Mouse (Mus musculus) adipocyte (in vitro differentiated cells): ENCODE measurements at regions not wholly inside any gene's neighbourhood (a gene's known extent, or its start where the extent isn't known, plus 50 kb on each side); places are given as distances from the start of the nearest gene placed in this dataset.
"Not testable (repeated sequence)": the region's sequence is repeated elsewhere in the genome, so short reads cannot be mapped to it uniquely, and the experiment has no call there.

ENCODE experiments used
- DNase-seq: peaks from one replicate; pipeline ENCODE4 v3.0.0-alpha.2; 2016; ENCODE audit warnings: low spot score

- no peak for DNase-seq
These were observed 130.5 kb downstream of the Iqub start for GRCm38 (mm10) chr6:24384193-24384888.

- no peak for DNase-seq
These were observed 135.0 kb downstream of the Iqub start for GRCm38 (mm10) chr6:24379859-24380258.

GRCm38 (mm10) chr6:24376728-24377127 is 138.1 kb downstream of the Iqub start:
- DNase-seq = no peak

GRCm38 (mm10) chr6:24373161-24373560 is 141.7 kb downstream of the Iqub start:
- no peak for DNase-seq

- no peak for DNase-seq
These were observed 143.2 kb downstream of the Iqub start for GRCm38 (mm10) chr6:24371680-24372079.

- peak; percentile 9 for DNase-seq
These were observed 164.0 kb downstream of the Iqub start for GRCm38 (mm10) chr6:24350882-24351281.

GRCm38 (mm10) chr6:24348481-24349062 is 166.3 kb downstream of the Iqub start:
- no peak for DNase-seq

- no peak for DNase-seq
These were observed 167.0 kb downstream of the Iqub start for GRCm38 (mm10) chr6:24347745-24348480.

- no peak for DNase-seq
These were observed 172.4 kb downstream of the Iqub start for GRCm38 (mm10) chr6:24342471-24342870.

GRCm38 (mm10) chr6:24342056-24342455 is 172.8 kb downstream of the Iqub start:
- no peak for DNase-seq

GRCm38 (mm10) chr6:24340107-24340506 is 172.2 kb upstream of the Slc13a1 start:
- DNase-seq = not testable (repeated sequence)

GRCm38 (mm10) chr6:24325215-24325614 is 157.3 kb upstream of the Slc13a1 start:
- no peak for DNase-seq

GRCm38 (mm10) chr6:24324718-24325117 is 156.8 kb upstream of the Slc13a1 start:
- no peak for DNase-seq

GRCm38 (mm10) chr6:24322371-24322770 is 154.5 kb upstream of the Slc13a1 start:
- DNase-seq = no peak

GRCm38 (mm10) chr6:24318862-24319261 is 151.0 kb upstream of the Slc13a1 start:
- DNase-seq = no peak

- no peak for DNase-seq
These were observed 142.8 kb upstream of the Slc13a1 start for GRCm38 (mm10) chr6:24310675-24311074.

- no peak for DNase-seq
These were observed 141.9 kb upstream of the Slc13a1 start for GRCm38 (mm10) chr6:24309810-24310209.

GRCm38 (mm10) chr6:24301681-24302080 is 133.8 kb upstream of the Slc13a1 start:
- DNase-seq = no peak

- DNase-seq = no peak
These were observed 133.3 kb upstream of the Slc13a1 start for GRCm38 (mm10) chr6:24301146-24301545.

GRCm38 (mm10) chr6:24298562-24299212 is 130.8 kb upstream of the Slc13a1 start:
- DNase-seq = no peak

GRCm38 (mm10) chr6:24288757-24289156 is 120.9 kb upstream of the Slc13a1 start:
- not testable (repeated sequence) for DNase-seq

GRCm38 (mm10) chr6:24272821-24273220 is 104.9 kb upstream of the Slc13a1 start:
- DNase-seq = no peak

GRCm38 (mm10) chr6:24269633-24270032 is 101.7 kb upstream of the Slc13a1 start:
- no peak for DNase-seq
